Mouse (Mus musculus) myocyte (in vitro differentiated cells): ENCODE results near the gene Lrmda. TPM values are rescaled to one million over a fixed set of nuclear protein-coding genes. Genes with fewer than 3 reads are reported as not detected.

Source experiments
- H3K27me3 ChIP-seq: one replicate; pipeline ENCODE4 v1.6.1; 2011; ENCODE audit not compliant: control insufficient read depth, insufficient read depth, insufficient read length
- H3K36me3 ChIP-seq: one replicate; pipeline ENCODE4 v1.6.1; 2011; ENCODE audit not compliant: control insufficient read depth, insufficient read depth
- H3K4me2 ChIP-seq: one replicate; pipeline ENCODE4 v1.6.1; 2011; ENCODE audit warnings: low read depth, control low read depth
- H3K4me3 ChIP-seq: one replicate; pipeline ENCODE4 v1.5.1; 2011; ENCODE audit warnings: mild to moderate bottlenecking, control low read depth, moderate library complexity
- H3K79me2 ChIP-seq: one replicate; pipeline ENCODE4 v1.6.1; 2011; ENCODE audit not compliant: control insufficient read depth, insufficient read depth
- H3ac ChIP-seq: one replicate; pipeline ENCODE4 v1.6.1; 2011; ENCODE audit not compliant: control insufficient read depth, insufficient read length
- CEBPB ChIP-seq: IDR thresholded peaks from 2 replicates; pipeline ENCODE4 v1.6.1; 2011; ENCODE audit warnings: mild to moderate bottlenecking, moderate library complexity; ENCODE audit not compliant: poor library complexity, insufficient read depth, severe bottlenecking
- E2F4 ChIP-seq: IDR thresholded peaks from one replicate; pipeline ENCODE4 v1.6.1; 2011; ENCODE audit warnings: mild to moderate bottlenecking, control low read depth, moderate library complexity; ENCODE audit not compliant: insufficient read depth
- MAX ChIP-seq: IDR thresholded peaks from one replicate; pipeline ENCODE4 v1.6.1; 2011; ENCODE audit warnings: low read depth, mild to moderate bottlenecking, control low read depth
- MYOD1 ChIP-seq, 3 experiments: IDR thresholded peaks; one replicate each; pipeline ENCODE4 v1.6.1; 2011; ENCODE audit warnings: control low read depth in 2 of 3, low read depth in 2 of 3, mild to moderate bottlenecking in 2 of 3, moderate library complexity in 1 of 3; ENCODE audit not compliant: insufficient read length in 2 of 3, control insufficient read depth in 1 of 3
- MYOG ChIP-seq, 3 experiments: IDR thresholded peaks; one replicate each; pipeline ENCODE4 v1.6.1; 2011; ENCODE audit warnings: control low read depth in 2 of 3, low read depth in 2 of 3, mild to moderate bottlenecking in 2 of 3; ENCODE audit not compliant: insufficient read length in 2 of 3, control insufficient read depth in 1 of 3, insufficient read depth in 1 of 3
- POLR2A ChIP-seq: IDR thresholded peaks from one replicate; pipeline ENCODE4 v1.6.1; 2011; ENCODE audit warnings: low read depth, mild to moderate bottlenecking, control low read depth, moderate library complexity; ENCODE audit not compliant: insufficient read length
- POLR2AphosphoS2 ChIP-seq: IDR thresholded peaks from one replicate; pipeline ENCODE4 v1.6.1; 2011; ENCODE audit warnings: low read depth, control low read depth; ENCODE audit not compliant: insufficient read length
- REST ChIP-seq: IDR thresholded peaks from one replicate; pipeline ENCODE4 v1.6.1; 2011; ENCODE audit warnings: mild to moderate bottlenecking, control low read depth, moderate library complexity; ENCODE audit not compliant: insufficient read depth, insufficient read length
- SRF ChIP-seq: IDR thresholded peaks from one replicate; pipeline ENCODE4 v1.6.1; 2011; ENCODE audit warnings: low read depth; ENCODE audit not compliant: control insufficient read depth, insufficient read length
- TCF12 ChIP-seq: IDR thresholded peaks from one replicate; pipeline ENCODE4 v1.6.1; 2011; ENCODE audit warnings: mild to moderate bottlenecking, control low read depth; ENCODE audit not compliant: poor library complexity, insufficient read depth, severe bottlenecking
- TCF3 ChIP-seq: IDR thresholded peaks from one replicate; pipeline ENCODE4 v1.6.1; 2011; ENCODE audit warnings: low read depth, control low read depth; ENCODE audit not compliant: insufficient read length
- USF1 ChIP-seq: IDR thresholded peaks from one replicate; pipeline ENCODE4 v1.6.1; 2011; ENCODE audit warnings: low read depth, mild to moderate bottlenecking, control low read depth, moderate library complexity
- polyA plus RNA-seq: library from polyadenylated mRNA; unstranded; fragments of >200 nt; fragmentation: generic; extraction: Trizol; gene quantifications from one replicate; pipeline ENCODE4 v1.2.1, GENCODE M21; 2012; ENCODE audit warnings: missing spikeins

Lrmda gene
- polyA plus RNA-seq, 1 experiment = 1.9 TPM

GRCm38 (mm10) chr14:22754633-22755032 is 735.1 kb downstream of the Lrmda start:
- H3K4me3 ChIP-seq = no peak overlapping the region
- H3K4me2 ChIP-seq = no peak overlapping the region
- TF ChIP-seq MAX (no peak), TCF12 (no peak), MYOG (IDR thresholded peaks at IDR 0.05; ENCODE audit: control insufficient read depth in 1 of 3, insufficient read depth in 1 of 3, insufficient read length in 2 of 3, low read depth in 2 of 3) (no peak), MYOD1 (IDR thresholded peaks at IDR 0.05; ENCODE audit: control insufficient read depth in 1 of 3, insufficient read length in 2 of 3, low read depth in 2 of 3) (no peak), USF1 (no peak), CEBPB (no peak), REST (no peak), E2F4 (no peak), POLR2AphosphoS2 (no peak), SRF (no peak), TCF3 (no peak), POLR2A (no peak)
- no peaks in the 10 kb centered on the region for H3K27me3 ChIP-seq
- no peak overlapping the region for H3ac ChIP-seq
- H3K36me3 ChIP-seq = no peaks in the 10 kb centered on the region
- H3K79me2 ChIP-seq = no peaks in the 10 kb centered on the region

- Histone ChIP-seq H3K4me2 (no peak overlapping the region), H3K4me3 (no peak overlapping the region), H3ac (no peak overlapping the region), H3K27me3 (no peaks in the 10 kb centered on the region), H3K36me3 (no peaks in the 10 kb centered on the region), H3K79me2 (no peaks in the 10 kb centered on the region)
- TF ChIP-seq POLR2AphosphoS2 = no peak
- TF ChIP-seq SRF = no peak
- TF ChIP-seq USF1 = no peak
- no peak for TF ChIP-seq MYOD1 (IDR thresholded peaks at IDR 0.05; ENCODE audit: control insufficient read depth in 1 of 3, insufficient read length in 2 of 3, low read depth in 2 of 3)
- TF ChIP-seq POLR2A = no peak
Measured at GRCm38 (mm10) chr14:22757493-22757892, 738.0 kb downstream of the Lrmda start.

GRCm38 (mm10) chr14:22759216-22759615 is 739.7 kb downstream of the Lrmda start:
- Histone ChIP-seq H3K4me3 (no peak overlapping the region), H3K4me2 (no peak overlapping the region), H3K36me3 (no peaks in the 10 kb centered on the region), H3K27me3 (no peaks in the 10 kb centered on the region), H3K79me2 (no peaks in the 10 kb centered on the region), H3ac (no peak overlapping the region)
- TF ChIP-seq TCF12 = no peak
- TF ChIP-seq MYOG (IDR thresholded peaks at IDR 0.05; ENCODE audit: control insufficient read depth in 1 of 3, insufficient read depth in 1 of 3, insufficient read length in 2 of 3, low read depth in 2 of 3) = no peak
- TF ChIP-seq E2F4 = no peak
- no peak for TF ChIP-seq CEBPB
- no peak for TF ChIP-seq SRF
- TF ChIP-seq MAX = no peak
- no peak for TF ChIP-seq REST
- TF ChIP-seq POLR2A = no peak
- no peak for TF ChIP-seq TCF3
- no peak for TF ChIP-seq USF1
- no peak for TF ChIP-seq POLR2AphosphoS2
- no peak for TF ChIP-seq MYOD1 (IDR thresholded peaks at IDR 0.05; ENCODE audit: control insufficient read depth in 1 of 3, insufficient read length in 2 of 3, low read depth in 2 of 3)

- Histone ChIP-seq H3ac (no peak overlapping the region), H3K27me3 (no peaks in the 10 kb centered on the region), H3K4me2 (peak overlapping the region; percentile 0), H3K79me2 (no peaks in the 10 kb centered on the region), H3K4me3 (no peak overlapping the region), H3K36me3 (no peaks in the 10 kb centered on the region)
- TF ChIP-seq MYOD1 (IDR thresholded peaks at IDR 0.05; ENCODE audit: control insufficient read depth in 1 of 3, insufficient read length in 2 of 3, low read depth in 2 of 3) (peak in 2 of 3 experiments; percentile 37 to 39), POLR2AphosphoS2 (no peak), MAX (no peak), MYOG (IDR thresholded peaks at IDR 0.05; ENCODE audit: control insufficient read depth in 1 of 3, insufficient read depth in 1 of 3, insufficient read length in 2 of 3, low read depth in 2 of 3) (peak in 1 of 3 experiments; percentile 25), POLR2A (no peak)
Measured at GRCm38 (mm10) chr14:22759673-22760072, 740.2 kb downstream of the Lrmda start.

- TF ChIP-seq POLR2A = no peak
- TF ChIP-seq TCF12 = no peak
- no peak for TF ChIP-seq MAX
- Histone ChIP-seq H3K27me3 (no peaks in the 10 kb centered on the region), H3K4me2 (peak overlapping the region; percentile 0), H3ac (no peak overlapping the region), H3K79me2 (no peaks in the 10 kb centered on the region), H3K4me3 (no peak overlapping the region), H3K36me3 (no peaks in the 10 kb centered on the region)
Measured at GRCm38 (mm10) chr14:22760241-22761039, 740.9 kb downstream of the Lrmda start.
